Mouse (Mus musculus): Measurements from ENCODE around the gene Nme1.

GRCm38 (mm10) chr11:93997141-93997775 lies 28.9 kb upstream of the Nme1 start:
- no peak for TF ChIP-seq CTCF (IDR thresholded peaks at IDR 0.05; ENCODE audit: control insufficient read depth, insufficient read depth, low read length)
- TF ChIP-seq POLR2A (IDR thresholded peaks at IDR 0.05; ENCODE audit: borderline replicate concordance, control insufficient read depth, low read depth, low read length), result no peak
